Mouse (Mus musculus) liver, postnatal 0 days (tissue): ENCODE data around the gene Lemd1.

ENCODE experiments used
- CTCF ChIP-seq: sonication (generic); IDR thresholded peaks from 2 replicates; pipeline ENCODE4 v1.5.1; 2016; ENCODE audit warnings: antibody characterized with exemption, low read depth
- EP300 ChIP-seq: IDR thresholded peaks from 2 replicates; pipeline ENCODE4 v1.6.1; 2016; ENCODE audit warnings: antibody characterized with exemption, low read depth, mild to moderate bottlenecking

GRCm38 (mm10) chr1:132170698-132171097, 20.5 kb upstream of the Lemd1 start:
- TF ChIP-seq CTCF (no peak), EP300 (no peak)
